In genomic region chr4:147953590-147953989, GRCm38 (mm10) we compare ENCODE assay signal across 9 mouse cellular contexts. TPM values are rescaled to one million over a fixed set of nuclear protein-coding genes. Genes with fewer than 3 reads are reported as not detected.
A peak's percentile ranks its signal among the peaks of the same experiment; 100 is the strongest.
DNase-seq lines count a peak whose midpoint lies in the region; ATAC-seq and TF ChIP-seq lines count a peak whose summit lies in the region.
"Had no signal": no experiment of that assay in that cellular context is flagged by ENCODE, and none has a peak within 500 bp of the region (broad histone marks: within the 10 kb centered on the region; RNA-seq: fewer than 3 reads in every experiment).

No protein-coding gene starts in this region.

- H3K4me3 ChIP-seq in kidney, postnatal 0 days (replicated peaks; ENCODE audit: low read depth, low read length): no peak overlapping the region
- H3K4me3 ChIP-seq in midbrain, embryonic 16.5 days (ENCODE audit: low read depth, low read length): no peak overlapping the region
- H3K4me3 ChIP-seq: megakaryocyte, embryonic 14.5 days had no signal

- no peak overlapping the region for H3K27ac ChIP-seq in kidney, postnatal 0 days
- H3K27ac ChIP-seq in midbrain, embryonic 16.5 days (ENCODE audit: low read length): no peak overlapping the region

- peak; percentile 67 for TF ChIP-seq CTCF in kidney, postnatal 0 days (IDR thresholded peaks at IDR 0.05; ENCODE audit: low read depth)

- peak; percentile 74 for DNase-seq in kidney, postnatal 0 days (ENCODE audit: low spot score)
- no peak for DNase-seq in kidney, adult 11 months
- DNase-seq in CD4-positive, CD25-positive, alpha-beta regulatory T cell, adult 2 months (ENCODE audit: low read depth, low spot score): peak; percentile 69
- peak; percentile 48 for DNase-seq in MEL-GATA-1-ER (ENCODE audit: extremely low read depth, low read depth)
- DNase-seq in testis, postnatal 10 days (ENCODE audit: low spot score): no peak
- DNase-seq in urinary bladder, postnatal 36 days (ENCODE audit: low spot score in 2 of 2): no peak

- H3K4me2 ChIP-seq in kidney, postnatal 0 days (ENCODE audit: low read length): no peak overlapping the region
- no peak overlapping the region for H3K4me2 ChIP-seq in midbrain, embryonic 16.5 days (ENCODE audit: low read length)

- no peak for ATAC-seq in kidney, postnatal 0 days (replicated peaks; ENCODE audit: low FRiP score, low read depth)
- peak; percentile 92 for ATAC-seq in granulocyte monocyte progenitor cell, adult 5-6 weeks (replicated peaks; ENCODE audit: poor library complexity, severe bottlenecking)
- ATAC-seq in midbrain, embryonic 16.5 days: 0 out of 2 replicates have a peak, but pooled peaks have one; percentile 32

- WGBS in kidney, postnatal 0 days: 10% methylated on average over 4 of the region's 4 CpGs
- 11% methylated on average over 4 of the region's 4 CpGs for WGBS in midbrain, embryonic 16.5 days

- no peaks in the 10 kb centered on the region for H3K27me3 ChIP-seq in kidney, postnatal 0 days (ENCODE audit: insufficient read depth, low read length)
- no peaks in the 10 kb centered on the region for H3K27me3 ChIP-seq in midbrain, embryonic 16.5 days (ENCODE audit: control insufficient read depth, insufficient read depth, low read depth, low read length)

- no peaks in the 10 kb centered on the region for H3K4me1 ChIP-seq in kidney, postnatal 0 days (replicated peaks; ENCODE audit: insufficient read depth, low read length)
- no peaks in the 10 kb centered on the region for H3K4me1 ChIP-seq in midbrain, embryonic 16.5 days (ENCODE audit: control insufficient read depth, insufficient read depth, low read length)
- H3K4me1 ChIP-seq: megakaryocyte, embryonic 14.5 days had no signal

- no peak overlapping the region for H3K9ac ChIP-seq in kidney, postnatal 0 days (ENCODE audit: low read depth, low read length)
- no peak overlapping the region for H3K9ac ChIP-seq in midbrain, embryonic 16.5 days (ENCODE audit: low read depth, low read length)

- no peaks in the 10 kb centered on the region for H3K9me3 ChIP-seq in kidney, postnatal 0 days (replicated peaks; ENCODE audit: low read length)
- H3K9me3 ChIP-seq in midbrain, embryonic 16.5 days (replicated peaks; ENCODE audit: control insufficient read depth, low read length, poor library complexity, severe bottlenecking): no peaks in the 10 kb centered on the region
- H3K9me3 ChIP-seq: megakaryocyte, embryonic 14.5 days had no signal

- H3K36me3 ChIP-seq in kidney, postnatal 0 days (ENCODE audit: insufficient read depth, low read length): no peaks in the 10 kb centered on the region
- H3K36me3 ChIP-seq in midbrain, embryonic 16.5 days (ENCODE audit: control insufficient read depth, insufficient read depth, low read length): peaks cover 5% of the 10 kb centered on the region; the same call in 1 of the 2 replicates

RNA-seq across cellular contexts. Expression of gene 2510039O18Rik, which starts 12.9 kb away (rescaled TPM):
- 17.0 and 21.1 TPM in 2 replicates for polyA plus RNA-seq in kidney, postnatal 0 days (2015; fragmentation: Nextera tagmentation; extraction: Ambion mirVana)
- total RNA-seq in granulocyte monocyte progenitor cell, adult 5-6 weeks (2014; fragmentation: Nextera tagmentation): 28.6 and 32.6 TPM in 2 replicates
- total RNA-seq in granulocyte monocyte progenitor cell, adult 5-6 weeks (2017): 33.6 and 45.4 TPM in 2 replicates
- polyA plus RNA-seq in midbrain, embryonic 16.5 days (2015; fragmentation: Nextera tagmentation; extraction: Ambion mirVana): 9.5 and 11.1 TPM in 2 replicates

RNA-seq across cellular contexts. Expression of gene Plod1, which starts 17.0 kb away (rescaled TPM):
- polyA plus RNA-seq in kidney, postnatal 0 days (2015; fragmentation: Nextera tagmentation; extraction: Ambion mirVana): 38.1 and 38.2 TPM in 2 replicates
- total RNA-seq in granulocyte monocyte progenitor cell, adult 5-6 weeks (2014; fragmentation: Nextera tagmentation): 6.7 and 7.0 TPM in 2 replicates
- 9.0 and 9.1 TPM in 2 replicates for total RNA-seq in granulocyte monocyte progenitor cell, adult 5-6 weeks (2017)
- polyA plus RNA-seq in midbrain, embryonic 16.5 days (2015; fragmentation: Nextera tagmentation; extraction: Ambion mirVana): 20.8 and 21.2 TPM in 2 replicates

RNA-seq across cellular contexts. Expression of gene Nppb, which starts 32.0 kb away (rescaled TPM):
- not detected in 2 replicates for polyA plus RNA-seq in kidney, postnatal 0 days (2015; fragmentation: Nextera tagmentation; extraction: Ambion mirVana)
- not detected in 2 replicates for total RNA-seq in granulocyte monocyte progenitor cell, adult 5-6 weeks (2014; fragmentation: Nextera tagmentation)
- not detected in 2 replicates for total RNA-seq in granulocyte monocyte progenitor cell, adult 5-6 weeks (2017)
- not detected in 2 replicates for polyA plus RNA-seq in midbrain, embryonic 16.5 days (2015; fragmentation: Nextera tagmentation; extraction: Ambion mirVana)

RNA-seq across cellular contexts. Expression of gene Nppa, which starts 46.9 kb away (rescaled TPM):
- polyA plus RNA-seq in kidney, postnatal 0 days (2015; fragmentation: Nextera tagmentation; extraction: Ambion mirVana): not detected in 2 replicates
- total RNA-seq in granulocyte monocyte progenitor cell, adult 5-6 weeks (2014; fragmentation: Nextera tagmentation): not detected in 2 replicates
- not detected in 2 replicates for total RNA-seq in granulocyte monocyte progenitor cell, adult 5-6 weeks (2017)
- 2.4 and 3.3 TPM in 2 replicates for polyA plus RNA-seq in midbrain, embryonic 16.5 days (2015; fragmentation: Nextera tagmentation; extraction: Ambion mirVana)

RNA-seq across cellular contexts. Expression of gene Mfn2, which starts 49.1 kb away (rescaled TPM):
- polyA plus RNA-seq in kidney, postnatal 0 days (2015; fragmentation: Nextera tagmentation; extraction: Ambion mirVana): 28.9 and 33.8 TPM in 2 replicates
- total RNA-seq in granulocyte monocyte progenitor cell, adult 5-6 weeks (2014; fragmentation: Nextera tagmentation): 34.4 and 38.9 TPM in 2 replicates
- total RNA-seq in granulocyte monocyte progenitor cell, adult 5-6 weeks (2017): 30.2 and 32.6 TPM in 2 replicates
- polyA plus RNA-seq in midbrain, embryonic 16.5 days (2015; fragmentation: Nextera tagmentation; extraction: Ambion mirVana): 107 and 108 TPM in 2 replicates

Comparison
In these comparisons a context has a peak if more than half of its experiments do, and no peak if none do; other contexts are left out.
1. DNase-seq: peak in kidney, postnatal 0 days (single experiment), CD4-positive, CD25-positive, alpha-beta regulatory T cell, adult 2 months (single experiment) and MEL-GATA-1-ER (single experiment); none in kidney, adult 11 months (single experiment), testis, postnatal 10 days (single experiment) and urinary bladder, postnatal 36 days (0 of 2).